Mouse (Mus musculus) macrophage (primary cell): ENCODE data around the gene Nr0b2. TPM values are rescaled to one million over a fixed set of nuclear protein-coding genes. Genes with fewer than 3 reads are reported as not detected.
"Not testable (repeated sequence)": the region's sequence is repeated elsewhere in the genome, so short reads cannot be mapped to it uniquely, and the experiment has no call there.

ENCODE experiments used
- H3K27ac ChIP-seq: fragments of 350-480 bp; formaldehyde crosslinking; 2 replicates; pipeline ENCODE4 v1.9.0; 2021
- H3K36me3 ChIP-seq: fragments of 350-480 bp; formaldehyde crosslinking; 2 replicates; pipeline ENCODE4 v1.9.0; 2021; ENCODE audit errors: inconsistent target
- H3K4me3 ChIP-seq: fragments of 350-480 bp; formaldehyde crosslinking; 2 replicates; pipeline ENCODE4 v1.9.0; 2021; ENCODE audit errors: inconsistent target
- H3K79me2 ChIP-seq: fragments of 350-480 bp; formaldehyde crosslinking; 2 replicates; pipeline ENCODE4 v1.9.0; 2021; ENCODE audit errors: inconsistent target
- WGBS: methylation state at CpG from one replicate; pipeline ENCODE4 v1.1.7; 2026; ENCODE audit warnings: inconsistent platforms; ENCODE audit not compliant: missing documents; 5-methylcytosine and 5-hydroxymethylcytosine counted together
- polyA plus RNA-seq: library from polyadenylated mRNA; stranded (reverse); fragments of 250-400 nt; gene quantifications from 3 replicates; pipeline ENCODE4 v1.2.4, GENCODE M21; 2018; ENCODE audit warnings: inconsistent platforms
- total RNA-seq, 78 experiments: library from RNA; depleted of rRNA; stranded (reverse); fragments of 250-400 nt; gene quantifications; 1 replicate in 9 of 78; 2 replicates in 24 of 78; 3 replicates in 43 of 78; 4 replicates in 2 of 78; pipeline ENCODE4 v1.2.4; 2018; ENCODE audit warnings: inconsistent platforms in 56 of 78

Nr0b2 gene
- total RNA-seq (2018; cell fraction: chromatin; rRNA removed), result not detected
- under 1 TPM in 16 of 26 experiments, not detected in 10; 0.13 to 0.81 (median 0.26) TPM for total RNA-seq (2018; cell fraction: cytosol; rRNA removed)
- under 1 TPM in 1 of 26 experiments, not detected in 25; 0.89 TPM for total RNA-seq (2018; cell fraction: nucleus; rRNA removed)
- 0.21 to 0.88 TPM in 2 of 3 replicates, not detected in the other for polyA plus RNA-seq

GRCm38 (mm10) chr4:133552768-133553447, at the start of gene Nr0b2:
Gene Nr0b2 (plus strand): TSS chr4:133553376.
- H3K27ac ChIP-seq, result 0 out of 2 replicates have a peak within 1 kb of the TSS, but pooled peaks have one; percentile 1
- H3K79me2 ChIP-seq, result no peaks in the 10 kb centered on the region
- WGBS, result 53% methylated on average over 10 of the region's 10 CpGs
- H3K36me3 ChIP-seq, result no peaks in the 10 kb centered on the region
- no peak within 1 kb of the TSS for H3K4me3 ChIP-seq

DNA sequence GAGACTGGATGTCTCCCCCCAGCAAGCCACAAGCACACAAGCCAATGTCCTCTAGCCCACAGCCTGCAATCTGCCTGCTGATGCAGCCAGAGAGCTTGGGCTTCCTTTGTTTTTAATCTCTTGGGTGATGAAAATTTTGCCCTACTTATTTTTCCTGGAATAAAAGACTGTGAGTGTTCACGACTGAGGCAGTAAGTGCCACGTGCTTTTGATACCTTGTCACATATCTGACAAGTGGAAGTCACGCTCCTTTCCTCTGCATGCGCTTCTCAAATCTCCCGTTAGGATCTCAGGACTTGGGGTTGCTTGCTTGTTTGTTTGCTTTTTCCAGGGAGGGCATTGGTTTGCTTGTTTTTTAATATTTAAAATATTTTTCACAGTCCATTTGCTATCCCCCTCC, 48.9 kb upstream of the Nr0b2 start:
- Histone ChIP-seq H3K4me3 (no peak overlapping the region), H3K27ac (no peak overlapping the region), H3K36me3 (no peaks in the 10 kb centered on the region), H3K79me2 (no peaks in the 10 kb centered on the region)
- 55% methylated on average over 5 of the region's 5 CpGs for WGBS

- H3K27ac ChIP-seq, result no peak overlapping the region
- H3K36me3 ChIP-seq, result no peaks in the 10 kb centered on the region
- H3K4me3 ChIP-seq, result no peak overlapping the region
- no peaks in the 10 kb centered on the region for H3K79me2 ChIP-seq
- 69% methylated on average over 9 of the region's 9 CpGs for WGBS
Observed at GRCm38 (mm10) chr4:133504755-133505485, 48.3 kb upstream of the Nr0b2 start.

DNA sequence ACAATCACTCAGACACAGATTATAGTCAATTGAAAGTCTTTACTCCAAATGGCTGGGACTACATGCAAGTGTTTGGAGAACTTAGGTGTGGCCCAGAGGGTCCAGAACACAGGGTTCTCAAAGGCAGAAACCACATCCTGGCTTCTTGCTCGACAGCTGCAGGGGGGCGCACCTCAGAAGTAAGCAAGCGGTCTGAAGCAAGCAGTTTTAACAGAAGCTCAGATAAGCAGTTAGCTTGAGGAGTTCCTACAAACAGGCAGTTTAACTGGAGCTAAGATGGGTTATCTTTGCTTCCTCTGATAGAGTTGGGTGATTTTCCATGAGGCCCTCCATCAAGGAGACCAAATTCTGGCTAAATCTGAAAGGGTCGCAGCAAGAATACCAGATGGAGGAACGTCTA, 46.6 kb upstream of the Nr0b2 start:
- Histone ChIP-seq H3K36me3 (no peaks in the 10 kb centered on the region), H3K27ac (no peak overlapping the region)
- 18% methylated on average over 5 of the region's 5 CpGs for WGBS

DNA sequence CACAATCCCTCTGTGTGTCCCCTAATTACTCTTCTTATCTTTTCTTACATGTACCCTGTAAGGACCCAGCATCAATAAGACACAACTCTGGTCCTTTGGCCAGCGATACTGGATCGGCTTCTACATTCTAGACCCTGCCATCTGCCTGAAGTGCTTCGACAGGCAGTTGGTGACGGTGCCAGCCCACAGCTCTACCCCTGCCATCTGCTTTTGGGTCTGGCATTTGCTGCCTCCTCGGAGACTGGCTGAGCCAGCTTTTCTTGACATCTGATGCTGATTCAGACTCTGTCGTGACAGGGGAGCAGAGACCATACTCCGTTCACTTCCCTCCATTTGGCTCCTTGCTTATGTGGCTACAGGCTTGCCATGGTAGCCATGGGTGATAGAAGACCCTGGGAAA, 44.2 kb upstream of the Nr0b2 start:
- no peaks in the 10 kb centered on the region for H3K79me2 ChIP-seq
- 94% methylated on average over 7 of the region's 7 CpGs for WGBS
- H3K27ac ChIP-seq, result no peak overlapping the region
- no peak overlapping the region for H3K4me3 ChIP-seq
- H3K36me3 ChIP-seq, result no peaks in the 10 kb centered on the region

More for the DNA sequence above, 46.6 kb upstream of the Nr0b2 start:
- Histone ChIP-seq H3K79me2 (no peaks in the 10 kb centered on the region), H3K4me3 (no peak overlapping the region)

DNA sequence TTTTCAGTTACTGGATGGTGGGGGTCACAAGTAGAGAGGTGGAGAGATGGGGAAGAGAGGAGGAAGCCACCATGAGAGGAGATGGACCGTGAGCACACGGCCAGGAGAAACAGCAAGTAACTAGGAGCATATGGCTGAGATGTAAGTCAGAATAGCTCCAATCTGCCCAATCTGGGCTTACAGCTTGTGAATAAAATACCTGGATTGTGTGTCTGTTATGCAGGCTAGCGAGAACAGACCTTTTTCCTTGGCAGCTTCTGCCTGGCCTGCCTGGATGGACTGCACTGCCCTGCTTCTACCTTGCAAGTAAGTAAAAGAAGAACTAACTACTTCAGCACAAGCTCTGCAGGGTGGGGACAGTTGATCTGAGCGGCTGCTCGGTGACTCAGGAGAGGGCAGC, 42.1 kb upstream of the Nr0b2 start:
- H3K27ac ChIP-seq, result no peak overlapping the region
- WGBS, result 69% methylated on average over 5 of the region's 5 CpGs

DNA sequence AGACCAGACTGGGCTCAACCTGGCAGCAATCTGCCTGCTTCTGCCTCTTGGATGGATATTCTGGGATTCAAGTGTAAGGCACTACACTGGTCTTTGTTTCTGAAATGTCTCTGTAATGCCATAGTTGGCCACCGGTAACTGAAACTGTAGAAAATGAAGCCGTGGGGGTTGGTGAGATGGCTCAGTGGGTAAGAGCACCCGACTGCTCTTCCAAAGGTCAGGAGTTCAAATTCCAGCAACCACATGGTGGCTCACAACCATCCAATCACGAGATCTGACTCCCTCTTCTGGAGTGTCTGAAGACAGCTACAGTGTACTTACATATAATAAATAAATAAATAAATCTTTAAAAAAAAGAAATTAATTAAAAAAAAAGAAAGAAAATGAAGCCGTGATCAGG, 40.7 kb upstream of the Nr0b2 start:
- H3K27ac ChIP-seq, H3K4me3 ChIP-seq, H3K36me3 ChIP-seq, H3K79me2 ChIP-seq: not testable (repeated sequence)
- WGBS, result 79% methylated on average over 3 of the region's 5 CpGs

More for the DNA sequence above, 42.1 kb upstream of the Nr0b2 start:
- Histone ChIP-seq H3K4me3 (no peak overlapping the region), H3K36me3 (no peaks in the 10 kb centered on the region), H3K79me2 (no peaks in the 10 kb centered on the region)

GRCm38 (mm10) chr4:133512972-133513371, 40.2 kb upstream of the Nr0b2 start:
- H3K36me3 ChIP-seq, result no peaks in the 10 kb centered on the region
- no peak overlapping the region for H3K27ac ChIP-seq
- H3K79me2 ChIP-seq, result no peaks in the 10 kb centered on the region
- 18% methylated on average over 8 of the region's 8 CpGs for WGBS
- no peak overlapping the region for H3K4me3 ChIP-seq

DNA sequence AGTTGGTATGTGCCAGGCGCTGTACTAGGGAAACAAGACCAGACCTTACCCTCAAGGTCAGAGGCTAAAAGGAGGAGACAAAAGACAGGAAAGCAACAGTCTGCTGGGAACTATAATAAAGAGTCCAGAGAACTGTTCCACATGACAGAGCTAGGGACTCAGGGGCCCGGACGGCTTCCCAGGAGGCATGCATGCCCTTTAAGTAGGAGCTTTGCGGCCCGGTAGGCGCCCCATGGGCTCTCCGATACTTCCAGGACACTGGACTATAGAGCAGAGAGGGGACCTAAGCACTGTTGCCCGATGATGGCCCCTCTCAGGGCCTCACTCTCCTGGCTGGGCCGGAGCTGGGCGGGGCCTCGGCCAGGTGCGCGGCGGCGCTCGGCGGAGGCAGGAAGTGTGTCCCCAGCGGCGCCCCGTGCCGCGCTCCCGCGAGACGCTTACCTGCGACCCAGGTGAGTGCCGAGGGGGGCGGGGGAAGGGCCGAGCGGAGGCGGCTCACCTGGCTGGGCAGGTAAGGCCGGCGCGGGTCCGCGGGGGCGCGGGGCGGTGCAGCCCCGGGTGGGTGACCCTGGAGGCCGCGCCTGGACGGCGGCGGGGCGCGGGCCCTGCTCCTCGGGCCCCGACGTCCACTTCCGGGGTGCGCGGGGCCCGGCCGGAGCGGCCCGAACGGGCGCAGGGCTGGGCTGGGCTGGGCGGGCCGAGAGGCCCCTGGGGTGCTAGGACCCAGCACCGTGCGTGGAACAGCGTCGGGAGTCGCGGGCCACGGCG, 34.4 kb upstream of the Nr0b2 start, which contains the start of gene Kdf1:
Kdf1 (plus strand) TSS at position 363 of the 768 bp plus-strand sequence.
- no peaks in the 10 kb centered on the region for H3K79me2 ChIP-seq
- H3K4me3 ChIP-seq, result no peak within 1 kb of the TSS
- whole genome bisulfite sequencing, result 12% methylated on average over 68 of the region's 69 CpGs
- no peak within 1 kb of the TSS for H3K27ac ChIP-seq
- H3K36me3 ChIP-seq, result no peaks in the 10 kb centered on the region

GRCm38 (mm10) chr4:133519369-133519665, 33.9 kb upstream of the Nr0b2 start:
- WGBS, result 21% methylated on average over 25 of the region's 25 CpGs
- Histone ChIP-seq H3K4me3 (no peak overlapping the region), H3K27ac (no peak overlapping the region), H3K79me2 (no peaks in the 10 kb centered on the region), H3K36me3 (no peaks in the 10 kb centered on the region)

DNA sequence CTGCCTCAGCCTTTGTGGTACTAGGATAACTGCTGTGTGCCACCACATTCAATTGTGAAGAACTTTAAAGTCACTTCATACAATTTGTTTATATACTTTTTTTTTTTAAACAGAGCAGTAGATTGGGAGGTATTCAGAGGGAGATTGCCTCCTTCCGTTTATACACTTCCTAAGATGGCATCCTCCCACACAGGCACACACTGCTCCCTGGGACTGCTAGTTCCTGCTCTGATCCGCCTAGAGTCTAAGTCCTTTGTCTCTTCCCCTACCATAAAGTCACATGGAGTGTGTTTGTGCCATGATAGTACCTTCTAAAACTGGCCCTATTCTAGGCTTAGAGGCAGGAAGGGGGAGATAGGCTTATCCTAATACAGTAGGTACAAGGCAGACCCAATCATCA, 31.7 kb upstream of the Nr0b2 start:
- Histone ChIP-seq H3K27ac (no peak overlapping the region), H3K36me3 (no peaks in the 10 kb centered on the region), H3K4me3 (no peak overlapping the region), H3K79me2 (no peaks in the 10 kb centered on the region)
- 90% methylated on average over 2 of the region's 2 CpGs for WGBS

- Histone ChIP-seq H3K36me3 (peaks cover 14% of the 10 kb centered on the region; the same call in 1 of the 2 replicates), H3K79me2 (no peaks in the 10 kb centered on the region), H3K4me3 (no peak overlapping the region), H3K27ac (no peak overlapping the region)
- WGBS, result 90% methylated on average over 16 of the region's 16 CpGs
Observed at GRCm38 (mm10) chr4:133527788-133528187, 25.4 kb upstream of the Nr0b2 start.

DNA sequence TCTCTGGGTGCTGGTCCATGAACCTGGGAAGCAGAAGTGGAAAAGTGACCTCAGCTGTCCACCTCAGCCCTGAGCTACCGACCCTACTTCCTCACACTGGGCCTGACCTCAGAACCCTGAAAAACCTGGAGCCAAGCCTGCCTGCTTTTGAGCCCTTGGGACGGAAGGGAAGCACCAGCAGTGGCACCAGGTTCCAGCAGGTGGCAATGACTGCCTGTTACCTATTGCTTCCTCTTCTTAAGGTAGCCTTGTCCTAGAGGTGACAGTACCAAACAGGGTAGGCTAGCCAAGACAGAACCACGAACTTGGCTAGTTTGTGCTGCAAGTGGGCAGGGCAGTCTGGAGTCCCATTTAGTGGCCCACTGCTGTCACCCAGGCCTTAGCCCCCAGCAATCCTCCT, 20.4 kb upstream of the Nr0b2 start:
- peaks cover 47% of the 10 kb centered on the region for H3K36me3 ChIP-seq
- H3K79me2 ChIP-seq, result no peaks in the 10 kb centered on the region; the same call in 1 of the 2 replicates
- 67% methylated on average over 3 of the region's 3 CpGs for WGBS
- no peak overlapping the region for H3K27ac ChIP-seq
- no peak overlapping the region for H3K4me3 ChIP-seq

- Histone ChIP-seq H3K36me3 (peaks cover 64% of the 10 kb centered on the region), H3K79me2 (peaks cover 33% of the 10 kb centered on the region; the same call in 1 of the 2 replicates), H3K4me3 (no peak overlapping the region), H3K27ac (no peak overlapping the region)
- 90% methylated on average over 3 of the region's 3 CpGs for WGBS
Observed at GRCm38 (mm10) chr4:133536081-133536480, 17.1 kb upstream of the Nr0b2 start.
